Mouse (Mus musculus): ENCODE results near the gene Msantd3. TPM values are rescaled to one million over a fixed set of nuclear protein-coding genes. Genes with fewer than 3 reads are reported as not detected.

Msantd3 gene
- polyA plus RNA-seq (2017; shearing (Covaris generic)): not detected

DNA sequence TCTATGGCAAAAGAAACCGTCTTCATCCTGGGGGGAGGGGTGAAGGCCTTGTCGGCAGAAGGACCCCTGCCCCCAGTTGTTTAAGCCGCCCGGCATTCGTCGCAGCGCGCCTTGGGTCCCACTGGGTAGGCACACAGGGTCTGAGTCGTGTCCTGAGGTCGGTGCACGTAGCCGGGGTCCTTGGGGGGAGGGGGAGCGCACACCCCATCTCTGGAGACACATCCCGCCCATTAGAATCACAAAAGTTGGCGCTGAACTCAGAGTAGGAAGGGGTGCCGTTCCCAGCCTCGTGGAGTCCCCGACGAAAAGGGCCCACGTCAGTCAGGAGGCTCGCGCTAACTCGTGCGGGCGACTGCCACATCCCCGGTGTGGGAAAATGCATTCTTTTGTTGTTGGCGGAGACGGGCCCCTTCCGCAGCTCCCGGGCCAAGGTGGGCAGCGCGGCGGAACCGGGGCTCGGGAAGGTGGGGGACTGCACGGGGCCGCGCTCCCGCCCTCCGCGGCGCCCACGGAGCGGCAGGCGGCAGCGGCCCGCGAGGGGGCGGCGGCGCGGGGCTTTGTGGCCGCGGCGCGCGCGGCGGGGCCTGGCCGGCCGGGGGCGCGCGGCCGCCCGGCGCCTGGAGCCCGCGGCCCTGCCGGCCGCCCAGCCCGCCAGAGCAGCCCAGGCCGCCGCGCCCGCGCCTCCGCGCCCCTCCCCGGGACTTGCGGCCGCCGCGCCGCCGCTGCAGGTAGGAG lies at the start of gene Msantd3:
Msantd3 (plus strand) TSS at position 95 of the 735 bp plus-strand sequence.

DNA sequence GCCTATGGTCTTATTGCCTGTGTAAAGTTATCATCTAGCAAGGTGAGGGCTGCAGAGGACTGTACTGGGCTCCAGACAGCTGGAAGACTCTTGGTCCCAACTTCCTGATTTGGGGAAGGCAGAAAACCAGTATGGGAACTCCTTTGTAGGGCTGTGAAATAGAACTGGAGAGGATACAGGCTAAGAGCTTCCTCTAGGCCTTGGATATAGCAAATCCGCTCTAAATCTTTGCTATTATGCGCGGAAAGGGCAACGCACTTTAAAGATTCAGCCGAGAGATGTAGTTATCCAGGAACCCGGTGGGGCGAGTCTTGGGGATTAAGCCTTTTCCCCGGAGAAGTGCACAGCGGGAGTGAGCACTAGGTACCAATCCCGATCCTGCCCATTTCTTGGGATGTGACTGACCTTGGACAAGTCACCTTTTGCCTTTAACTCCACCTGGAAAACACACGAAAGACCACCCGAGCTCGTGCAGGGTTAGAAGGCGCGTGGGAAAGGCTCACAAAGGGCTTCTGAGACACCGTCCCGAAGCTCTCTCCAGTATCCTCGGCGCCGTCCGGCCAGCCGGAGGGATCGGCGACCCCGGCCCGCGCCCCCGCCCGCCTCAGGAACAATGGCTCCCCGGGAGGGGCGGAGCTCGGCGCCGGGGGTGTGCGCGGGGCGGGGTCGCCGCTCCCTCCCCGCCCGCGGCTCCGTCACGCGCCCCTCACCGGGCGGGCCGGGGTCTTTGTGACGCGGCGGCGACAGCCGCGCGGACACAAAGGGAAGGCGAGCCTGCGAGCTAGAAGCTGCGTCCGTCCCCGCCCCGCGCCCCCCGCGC lies 44.9 kb downstream of the Msantd3 start, which contains the start of gene Tmeff1:
Tmeff1 (plus strand) TSS at position 754 of the 820 bp plus-strand sequence.

Other genes with a start within 250 kb of the Msantd3 start
- 75.5 TPM for gene Tex10, start 66.5 kb upstream of the Msantd3 start, polyA plus RNA-seq (2017; shearing (Covaris generic))
- gene Tmeff1, start 45.2 kb downstream of the Msantd3 start, polyA plus RNA-seq (2017; shearing (Covaris generic)): 0.22 TPM
- gene Cavin4, start 123.6 kb downstream of the Msantd3 start, polyA plus RNA-seq (2017; shearing (Covaris generic)): not detected

Data from CD4-positive, CD25-positive, alpha-beta regulatory T cell, adult 9 weeks (primary cell).